Mouse (Mus musculus) E14TG2a.4 (cell line): ENCODE data around the gene P4ha1.

Experiments used
- CTCF ChIP-seq: conservative IDR thresholded peaks from 2 replicates; pipeline ENCODE4 v1.5.1; 2014; ENCODE audit warnings: low read length
- NANOG ChIP-seq: IDR thresholded peaks from 2 replicates; pipeline ENCODE4 v1.6.1; 2014; ENCODE audit warnings: borderline replicate concordance, low read length, mixed read lengths

DNA sequence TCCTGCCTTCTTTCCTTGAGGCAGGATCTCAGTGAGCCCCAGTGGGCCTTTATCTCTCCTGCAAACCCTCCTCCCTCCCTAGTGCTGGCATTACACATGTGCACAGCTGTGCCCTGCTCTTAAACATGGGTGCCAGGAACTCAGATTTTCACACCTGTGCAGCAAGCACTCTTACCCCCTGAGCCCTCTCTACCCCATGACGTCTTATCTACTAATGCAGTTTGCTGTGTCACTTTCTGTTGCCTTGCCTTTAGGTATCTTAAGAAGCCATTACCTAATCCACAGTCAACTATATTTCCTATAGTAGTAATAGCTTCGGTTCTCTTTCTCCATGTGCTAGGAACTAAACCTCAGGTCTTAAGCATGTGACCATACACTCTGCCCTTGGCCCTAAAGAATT is 40.1 kb downstream of the P4ha1 start:
- TF ChIP-seq CTCF (no peak), NANOG (no peak)
